8 mouse cellular contexts compared by ENCODE assay signal in genomic region chr11:94936851-94937295, GRCm38 (mm10). TPM values are rescaled to one million over a fixed set of nuclear protein-coding genes. Genes with fewer than 3 reads are reported as not detected.
DNase-seq lines count a peak whose midpoint lies in the region; ATAC-seq and TF ChIP-seq lines count a peak whose summit lies in the region.

No protein-coding gene starts in this region.

- under 1% methylated on average over 17 of the region's 17 CpGs for WGBS in hindbrain, embryonic 10.5 days
- 1% methylated on average over 17 of the region's 17 CpGs for WGBS in lung, embryonic 15.5 days
- WGBS in thymus, adult 2 months = under 1% methylated on average over 17 of the region's 17 CpGs

- TF ChIP-seq POLR2A in thymus, adult 2 months (IDR thresholded peaks at IDR 0.05; ENCODE audit: control insufficient read depth, extremely low read depth, insufficient read depth, low read length, poor library complexity) = no peak

- peaks cover 48% of the 10 kb centered on the region for H3K4me1 ChIP-seq in hindbrain, embryonic 10.5 days (replicated peaks)
- H3K4me1 ChIP-seq in lung, embryonic 15.5 days = peaks cover 57% of the 10 kb centered on the region
- peaks cover 7% of the 10 kb centered on the region for H3K4me1 ChIP-seq in thymus, adult 2 months (replicated peaks; ENCODE audit: control insufficient read depth, insufficient read depth, low read length)

- H3K9ac ChIP-seq in lung, embryonic 15.5 days = peak overlapping the region; percentile 59

- no peaks in the 10 kb centered on the region for H3K36me3 ChIP-seq in hindbrain, embryonic 10.5 days
- H3K36me3 ChIP-seq in lung, embryonic 15.5 days = peaks cover 26% of the 10 kb centered on the region
- no peaks in the 10 kb centered on the region for H3K36me3 ChIP-seq in thymus, adult 2 months (ENCODE audit: control insufficient read depth, insufficient read depth, low read length)

- peaks cover 97% of the 10 kb centered on the region for H3K27me3 ChIP-seq in hindbrain, embryonic 10.5 days (ENCODE audit: insufficient read depth, poor library complexity, severe bottlenecking)
- peaks cover 14% of the 10 kb centered on the region; the same call in 1 of the 2 replicates for H3K27me3 ChIP-seq in lung, embryonic 15.5 days
- peaks cover 3% of the 10 kb centered on the region; the same call in 1 of the 2 replicates for H3K27me3 ChIP-seq in thymus, adult 2 months (ENCODE audit: control insufficient read depth, insufficient read depth, low read length)

- H3K27ac ChIP-seq in hindbrain, embryonic 10.5 days = peak overlapping the region; percentile 76; the same call in 1 of the 2 replicates
- peak overlapping the region; percentile 94 for H3K27ac ChIP-seq in lung, embryonic 15.5 days
- H3K27ac ChIP-seq in thymus, adult 2 months (ENCODE audit: control insufficient read depth, insufficient read depth, low read length) = no peak overlapping the region

- TF ChIP-seq CTCF in thymus, adult 2 months (IDR thresholded peaks at IDR 0.05; ENCODE audit: borderline replicate concordance, control insufficient read depth, extremely low read depth, insufficient read depth, low read length, poor library complexity) = peak; percentile 99

- H3K9me3 ChIP-seq in hindbrain, embryonic 10.5 days = no peaks in the 10 kb centered on the region
- no peaks in the 10 kb centered on the region for H3K9me3 ChIP-seq in lung, embryonic 15.5 days

- peak overlapping the region; percentile 71 for H3K4me2 ChIP-seq in lung, embryonic 15.5 days

- H3K4me3 ChIP-seq in hindbrain, embryonic 10.5 days = peak overlapping the region; percentile 52
- peak overlapping the region; percentile 58 for H3K4me3 ChIP-seq in lung, embryonic 15.5 days
- H3K4me3 ChIP-seq in thymus, adult 2 months (ENCODE audit: control insufficient read depth, insufficient read depth, low read length) = no peak overlapping the region

- peak; percentile 33 for ATAC-seq in frontal cortex, adult (ENCODE audit: low TSS enrichment)
- ATAC-seq in lung, embryonic 15.5 days (ENCODE audit: borderline replicate concordance, extremely low read depth, low FRiP score, low TSS enrichment) = peak; percentile 33

- DNase-seq in Muller cell, postnatal 12 days (ENCODE audit: inconsistent ontology term) = peak; percentile 91
- DNase-seq in cerebellum, adult 8-10 months = peak; percentile 92
- peak; percentile 90 for DNase-seq in hindbrain, embryonic 10.5 days (ENCODE audit: low spot score)
- DNase-seq in layer of hippocampus, adult 9-10 months (ENCODE audit: low spot score) = peak; percentile 90
- peak; percentile 73 for DNase-seq in ovary, adult 18-20 months (ENCODE audit: low spot score)
- peak; percentile 83 for DNase-seq in thymus, adult 2 months

RNA-seq across cellular contexts. Expression of gene Col1a1, which starts 0.8 kb away (rescaled TPM):
- 98.1 and 193 TPM in 2 replicates for polyA plus RNA-seq in hindbrain, embryonic 10.5 days (2016; fragmentation: Nextera tagmentation; extraction: Ambion mirVana)
- 1,191 and 1,256 TPM in 2 replicates for polyA plus RNA-seq in lung, embryonic 15.5 days (2015; fragmentation: Nextera tagmentation; extraction: Ambion mirVana)
- polyA plus RNA-seq in thymus, adult 2 months (2012; rRNA removed) = 11.9 and 18.7 TPM in 2 replicates

RNA-seq across cellular contexts. Expression of gene Hils1, which starts 30.5 kb away (rescaled TPM):
- not detected in 2 replicates for polyA plus RNA-seq in hindbrain, embryonic 10.5 days (2016; fragmentation: Nextera tagmentation; extraction: Ambion mirVana)
- not detected in 2 replicates for polyA plus RNA-seq in lung, embryonic 15.5 days (2015; fragmentation: Nextera tagmentation; extraction: Ambion mirVana)
- polyA plus RNA-seq in thymus, adult 2 months (2012; rRNA removed) = 0.12 TPM in 1 of 2 replicates, not detected in the other

RNA-seq across cellular contexts. Expression of gene Sgca, which starts 39.3 kb away (rescaled TPM):
- 0.10 TPM in 1 of 2 replicates, not detected in the other for polyA plus RNA-seq in hindbrain, embryonic 10.5 days (2016; fragmentation: Nextera tagmentation; extraction: Ambion mirVana)
- 0.69 and 0.96 TPM in 2 replicates for polyA plus RNA-seq in lung, embryonic 15.5 days (2015; fragmentation: Nextera tagmentation; extraction: Ambion mirVana)
- 6.3 and 59.1 TPM in 2 replicates for polyA plus RNA-seq in thymus, adult 2 months (2012; rRNA removed)

RNA-seq across cellular contexts. Expression of gene Ppp1r9b, which starts 54.0 kb away (rescaled TPM):
- polyA plus RNA-seq in hindbrain, embryonic 10.5 days (2016; fragmentation: Nextera tagmentation; extraction: Ambion mirVana) = 10.4 and 11.8 TPM in 2 replicates
- polyA plus RNA-seq in lung, embryonic 15.5 days (2015; fragmentation: Nextera tagmentation; extraction: Ambion mirVana) = 8.8 and 9.3 TPM in 2 replicates
- 112 and 127 TPM in 2 replicates for polyA plus RNA-seq in thymus, adult 2 months (2012; rRNA removed)
